Mouse (Mus musculus): ENCODE measurements around the gene Knstrn. TPM values are rescaled to one million over a fixed set of nuclear protein-coding genes. Genes with fewer than 3 reads are reported as not detected.

Knstrn gene
- polyA plus RNA-seq (2016; fragmentation: Nextera tagmentation; extraction: Ambion mirVana): 181 and 184 TPM in 2 replicates

DNA sequence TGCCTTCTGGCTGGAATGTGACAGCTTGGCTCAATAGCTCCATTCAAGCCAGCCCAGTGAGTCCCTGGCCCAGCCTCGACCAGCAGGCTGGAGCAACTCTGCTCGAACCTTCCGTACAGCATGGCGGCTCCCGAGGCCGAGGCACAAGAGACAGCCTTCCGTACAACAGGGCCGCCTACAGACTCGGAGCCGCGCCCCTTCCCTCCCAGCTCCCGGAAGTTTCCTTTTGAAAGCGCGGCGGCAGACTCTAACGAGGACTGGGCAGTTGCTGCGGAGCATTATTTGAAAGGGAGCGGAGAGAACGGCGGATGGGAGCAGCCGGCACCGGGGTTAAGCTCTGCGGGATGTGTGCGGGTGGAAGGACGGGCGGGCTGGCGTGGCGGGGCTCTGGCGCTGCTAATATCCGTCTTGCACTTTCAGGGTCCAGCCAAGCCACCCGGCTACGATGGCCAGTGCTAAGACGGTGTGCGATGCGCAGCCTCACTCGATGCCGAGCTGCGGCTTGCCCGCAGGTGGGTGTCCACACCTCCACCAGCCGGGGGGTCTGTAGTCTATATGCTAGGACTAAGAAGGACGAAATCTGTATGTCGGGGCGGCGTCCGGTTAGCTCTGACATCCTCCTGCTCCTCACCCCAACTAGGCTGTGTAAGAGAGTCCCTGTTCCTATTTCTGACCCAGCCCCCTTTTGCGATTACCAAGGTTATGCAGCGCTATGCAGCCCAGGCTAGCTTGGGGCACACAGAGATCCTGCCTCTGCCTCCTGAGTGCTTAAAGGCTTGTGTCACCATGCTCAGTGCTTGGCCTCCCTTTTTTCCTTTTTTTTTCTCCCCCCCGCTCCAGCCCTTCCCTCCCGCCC lies at the start of gene Knstrn:
TSS of gene Knstrn (plus strand) at position 23 of the 856 bp plus-strand sequence.
- Histone ChIP-seq H3K36me3 (peaks cover 39% of the 10 kb centered on the region), H3K27ac (replicated peaks) (peak within 1 kb of the TSS; percentile 94), H3K4me3 (peak within 1 kb of the TSS; percentile 88), H3K4me1 (peaks cover 23% of the 10 kb centered on the region), H3K27me3 (ENCODE audit: low read depth, poor library complexity, severe bottlenecking) (no peaks in the 10 kb centered on the region), H3K9me3 (replicated peaks) (no peaks in the 10 kb centered on the region)
- WGBS: under 1% methylated on average over 49 of the region's 49 CpGs
- DNase-seq (ENCODE audit: low spot score): peak; percentile 92

DNA sequence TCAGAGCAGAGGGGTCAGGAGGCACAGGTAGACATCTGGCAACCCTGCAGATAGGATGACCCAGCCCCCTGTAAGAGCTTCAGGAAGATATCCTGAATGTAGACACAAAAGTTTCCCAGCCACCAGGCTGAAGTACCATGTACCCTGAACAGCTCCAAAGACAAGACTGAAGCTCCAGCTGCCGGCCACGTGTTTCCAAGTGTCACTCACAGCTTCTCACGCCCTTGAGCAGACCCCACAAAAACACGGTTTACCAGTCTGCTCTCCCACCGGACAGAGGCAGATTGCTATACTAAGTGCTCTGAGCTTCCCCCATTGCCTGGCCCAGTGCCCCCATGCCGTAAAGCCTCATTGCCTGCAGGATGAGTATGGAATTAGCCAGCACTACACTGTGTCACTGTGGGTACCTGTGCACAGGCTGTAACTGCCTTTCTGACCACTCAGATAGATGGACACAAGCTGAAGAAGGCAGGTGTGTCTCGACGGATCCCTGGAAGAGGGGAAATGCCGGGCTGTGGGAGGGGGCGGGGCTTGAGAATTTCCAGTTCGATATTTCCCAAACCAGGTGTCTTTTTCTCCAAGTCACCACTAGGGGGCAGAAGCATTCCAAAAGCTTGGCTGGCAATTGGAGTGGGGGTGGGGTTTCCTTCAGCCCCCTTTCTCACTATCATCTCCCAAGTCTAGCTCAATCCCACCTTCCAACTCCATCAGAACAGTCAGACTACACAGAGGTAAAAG lies 49.5 kb upstream of the Knstrn start:
- no peaks in the 10 kb centered on the region for H3K9me3 ChIP-seq (replicated peaks)
- 0 out of 2 replicates have a peak overlapping the region, but pooled peaks have one; percentile 11 for H3K4me3 ChIP-seq
- peaks cover 58% of the 10 kb centered on the region for H3K27me3 ChIP-seq (ENCODE audit: low read depth, poor library complexity, severe bottlenecking)
- peaks cover 37% of the 10 kb centered on the region for H3K4me1 ChIP-seq
- H3K36me3 ChIP-seq: no peaks in the 10 kb centered on the region
- H3K27ac ChIP-seq (replicated peaks): no peak overlapping the region
- no peak for DNase-seq (ENCODE audit: low spot score)
- WGBS: 25% methylated on average over 11 of the region's 11 CpGs

DNA sequence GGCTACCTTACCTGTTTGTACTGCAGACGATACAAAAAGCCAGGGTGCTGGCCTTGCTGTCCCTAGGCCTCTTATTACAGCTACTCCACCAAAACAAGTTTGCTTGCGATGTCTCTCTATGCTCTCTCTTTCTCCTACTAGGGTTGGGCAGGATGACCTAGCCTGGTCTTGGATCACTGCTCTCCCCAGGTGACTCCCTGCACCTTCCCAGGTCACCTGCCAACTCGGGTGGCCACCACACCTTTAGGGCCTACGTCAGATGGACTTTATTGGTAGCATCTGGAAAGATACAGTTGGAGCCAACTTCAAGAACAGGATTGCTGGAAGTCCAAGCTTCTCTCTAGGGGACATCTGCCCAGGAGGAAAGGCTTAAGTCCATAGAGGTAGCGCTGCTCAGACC lies 48.9 kb upstream of the Knstrn start:
- Histone ChIP-seq H3K4me1 (peaks cover 33% of the 10 kb centered on the region), H3K4me3 (no peak overlapping the region), H3K27me3 (ENCODE audit: low read depth, poor library complexity, severe bottlenecking) (peaks cover 54% of the 10 kb centered on the region), H3K27ac (replicated peaks) (no peak overlapping the region), H3K36me3 (no peaks in the 10 kb centered on the region), H3K9me3 (replicated peaks) (no peaks in the 10 kb centered on the region)
- no peak for DNase-seq (ENCODE audit: low spot score)
- WGBS: 84% methylated on average over 5 of the region's 5 CpGs

GRCm38 (mm10) chr2:118766041-118767033 lies 47.5 kb upstream of the Knstrn start:
- Histone ChIP-seq H3K4me3 (no peak overlapping the region), H3K27me3 (ENCODE audit: low read depth, poor library complexity, severe bottlenecking) (peaks cover 39% of the 10 kb centered on the region), H3K9me3 (replicated peaks) (no peaks in the 10 kb centered on the region), H3K36me3 (no peaks in the 10 kb centered on the region), H3K27ac (replicated peaks) (no peak overlapping the region), H3K4me1 (peaks cover 30% of the 10 kb centered on the region)
- DNase-seq (ENCODE audit: low spot score): no peak
- WGBS: 79% methylated on average over 10 of the region's 10 CpGs

GRCm38 (mm10) chr2:118772158-118772874 lies 41.5 kb upstream of the Knstrn start, which contains the start of gene Phgr1:
Gene Phgr1, plus strand, starts transcription at chr2:118772769.
- no peaks in the 10 kb centered on the region; the same call in 1 of the 2 replicates for H3K27me3 ChIP-seq (ENCODE audit: low read depth, poor library complexity, severe bottlenecking)
- 85% methylated on average over 6 of the region's 6 CpGs for WGBS
- H3K9me3 ChIP-seq (replicated peaks): no peaks in the 10 kb centered on the region
- no peak within 1 kb of the TSS for H3K4me3 ChIP-seq
- DNase-seq (ENCODE audit: low spot score): no peak
- H3K27ac ChIP-seq (replicated peaks): no peak within 1 kb of the TSS
- no peaks in the 10 kb centered on the region for H3K4me1 ChIP-seq
- H3K36me3 ChIP-seq: no peaks in the 10 kb centered on the region

- Histone ChIP-seq H3K9me3 (replicated peaks) (no peaks in the 10 kb centered on the region), H3K27me3 (ENCODE audit: low read depth, poor library complexity, severe bottlenecking) (peaks cover 7% of the 10 kb centered on the region), H3K36me3 (no peaks in the 10 kb centered on the region), H3K4me1 (peaks cover 8% of the 10 kb centered on the region), H3K4me3 (no peak overlapping the region), H3K27ac (replicated peaks) (no peak overlapping the region)
- DNase-seq (ENCODE audit: low spot score): no peak
- 81% methylated on average over 2 of the region's 2 CpGs for WGBS
These were observed 39.3 kb upstream of the Knstrn start for GRCm38 (mm10) chr2:118774536-118774935.

GRCm38 (mm10) chr2:118775396-118775795 lies 38.4 kb upstream of the Knstrn start:
- Histone ChIP-seq H3K4me1 (peaks cover 16% of the 10 kb centered on the region), H3K4me3 (no peak overlapping the region), H3K27me3 (ENCODE audit: low read depth, poor library complexity, severe bottlenecking) (peaks cover 14% of the 10 kb centered on the region), H3K27ac (replicated peaks) (no peak overlapping the region), H3K9me3 (replicated peaks) (no peaks in the 10 kb centered on the region), H3K36me3 (no peaks in the 10 kb centered on the region)
- DNase-seq (ENCODE audit: low spot score): no peak
- 89% methylated on average over 1 of the region's 1 CpGs for WGBS

- H3K36me3 ChIP-seq: no peaks in the 10 kb centered on the region
- 67% methylated on average over 3 of the region's 4 CpGs for WGBS
- no peak for DNase-seq (ENCODE audit: low spot score)
- H3K27me3 ChIP-seq (ENCODE audit: low read depth, poor library complexity, severe bottlenecking): peaks cover 19% of the 10 kb centered on the region
- H3K4me1 ChIP-seq: peaks cover 18% of the 10 kb centered on the region
- no peak overlapping the region for H3K4me3 ChIP-seq
- H3K9me3 ChIP-seq (replicated peaks): no peaks in the 10 kb centered on the region
- no peak overlapping the region for H3K27ac ChIP-seq (replicated peaks)
These were observed 38.0 kb upstream of the Knstrn start for GRCm38 (mm10) chr2:118775846-118776245.

- no peaks in the 10 kb centered on the region for H3K9me3 ChIP-seq (replicated peaks)
- H3K27me3 ChIP-seq (ENCODE audit: low read depth, poor library complexity, severe bottlenecking): peaks cover 22% of the 10 kb centered on the region
- no peak for DNase-seq (ENCODE audit: low spot score)
- no peak overlapping the region for H3K27ac ChIP-seq (replicated peaks)
- peaks cover 18% of the 10 kb centered on the region for H3K4me1 ChIP-seq
- 78% methylated on average over 2 of the region's 2 CpGs for WGBS
- no peaks in the 10 kb centered on the region for H3K36me3 ChIP-seq
- no peak overlapping the region for H3K4me3 ChIP-seq
These were observed 37.5 kb upstream of the Knstrn start for GRCm38 (mm10) chr2:118776295-118776694.

GRCm38 (mm10) chr2:118778418-118778817 lies 35.4 kb upstream of the Knstrn start:
- Histone ChIP-seq H3K36me3 (no peaks in the 10 kb centered on the region), H3K4me1 (peaks cover 18% of the 10 kb centered on the region), H3K27ac (replicated peaks) (no peak overlapping the region), H3K9me3 (replicated peaks) (no peaks in the 10 kb centered on the region), H3K27me3 (ENCODE audit: low read depth, poor library complexity, severe bottlenecking) (peaks cover 22% of the 10 kb centered on the region), H3K4me3 (no peak overlapping the region)
- WGBS: 82% methylated on average over 4 of the region's 4 CpGs
- no peak for DNase-seq (ENCODE audit: low spot score)

GRCm38 (mm10) chr2:118779065-118779464 lies 34.7 kb upstream of the Knstrn start:
- Histone ChIP-seq H3K27ac (replicated peaks) (peak overlapping the region; percentile 82), H3K36me3 (no peaks in the 10 kb centered on the region), H3K27me3 (ENCODE audit: low read depth, poor library complexity, severe bottlenecking) (peaks cover 22% of the 10 kb centered on the region), H3K4me1 (peaks cover 18% of the 10 kb centered on the region), H3K9me3 (replicated peaks) (no peaks in the 10 kb centered on the region), H3K4me3 (peak overlapping the region; percentile 54)
- 10% methylated on average over 10 of the region's 10 CpGs for WGBS
- no peak for DNase-seq (ENCODE audit: low spot score)
